Mouse (Mus musculus): Measurements from ENCODE around the gene Barhl1.

- TF ChIP-seq EP300 (IDR thresholded peaks at IDR 0.05) (no peak), CTCF (IDR thresholded peaks at IDR 0.05) (no peak)
These were observed 10.9 kb downstream of the Barhl1 start for GRCm38 (mm10) chr2:28905561-28905960.

Data from lung, postnatal 0 days (tissue).